Mouse (Mus musculus) common myeloid progenitor, adult 5-6 weeks (primary cell): ENCODE data around the gene Rarres1. TPM values are rescaled to one million over a fixed set of nuclear protein-coding genes. Genes with fewer than 3 reads are reported as not detected.

Experiments used
- ATAC-seq: replicated peaks from 2 replicates; pipeline ENCODE4 v1.8.0; 2016; ENCODE audit warnings: low read depth, mild to moderate bottlenecking, moderate TSS enrichment, inconsistent platforms; ENCODE audit not compliant: poor library complexity, severe bottlenecking
- total RNA-seq: library from RNA; stranded (forward); fragments of 200-1000, 187-1606 nt; gene quantifications from 2 replicates; pipeline ENCODE4 v1.2.3, GENCODE M21; 2017

Rarres1 gene
- total RNA-seq = not detected in 2 replicates

GRCm38 (mm10) chr3:67515274-67515801 lies at the start of gene Rarres1:
Gene Rarres1 (minus strand): TSS chr3:67515523.
- peak; percentile 66 for ATAC-seq

- ATAC-seq = peak; percentile 52; the same call in 1 of the 2 replicates
Observed at GRCm38 (mm10) chr3:67564731-67565357, 49.5 kb upstream of the Rarres1 start.

- ATAC-seq = no peak
Observed at GRCm38 (mm10) chr3:67557718-67558354, 42.5 kb upstream of the Rarres1 start.

- ATAC-seq = peak; percentile 97
Observed at GRCm38 (mm10) chr3:67557200-67557651, 41.9 kb upstream of the Rarres1 start.

GRCm38 (mm10) chr3:67555211-67555610 lies 39.9 kb upstream of the Rarres1 start:
- ATAC-seq = no peak

- ATAC-seq = no peak
Observed at GRCm38 (mm10) chr3:67553927-67554448, 38.7 kb upstream of the Rarres1 start.

GRCm38 (mm10) chr3:67553281-67553680 lies 38.0 kb upstream of the Rarres1 start:
- no peak for ATAC-seq

- no peak for ATAC-seq
Observed at GRCm38 (mm10) chr3:67551193-67551592, 35.9 kb upstream of the Rarres1 start.

- ATAC-seq = no peak
Observed at GRCm38 (mm10) chr3:67543630-67544029, 28.3 kb upstream of the Rarres1 start.

- no peak for ATAC-seq
Observed at GRCm38 (mm10) chr3:67524768-67525167, 9.4 kb upstream of the Rarres1 start.

GRCm38 (mm10) chr3:67522709-67523108 lies 7.4 kb upstream of the Rarres1 start:
- ATAC-seq = no peak

GRCm38 (mm10) chr3:67520568-67521143 lies 5.3 kb upstream of the Rarres1 start:
- ATAC-seq = no peak

GRCm38 (mm10) chr3:67514801-67515273 lies 486 bp downstream of the Rarres1 start:
- no peak for ATAC-seq

- peak; percentile 88 for ATAC-seq
Observed at GRCm38 (mm10) chr3:67512807-67513206, 2.5 kb downstream of the Rarres1 start.

GRCm38 (mm10) chr3:67508216-67508892 lies 7.0 kb downstream of the Rarres1 start:
- ATAC-seq = no peak

- ATAC-seq = no peak
Observed at GRCm38 (mm10) chr3:67505286-67505685, 10.0 kb downstream of the Rarres1 start.

- ATAC-seq = no peak
Observed at GRCm38 (mm10) chr3:67503878-67504277, 11.4 kb downstream of the Rarres1 start.

- no peak for ATAC-seq
Observed at GRCm38 (mm10) chr3:67499406-67499791, 15.9 kb downstream of the Rarres1 start.

- ATAC-seq = no peak
Observed at GRCm38 (mm10) chr3:67498773-67499405, 16.4 kb downstream of the Rarres1 start.

- ATAC-seq = no peak
Observed at GRCm38 (mm10) chr3:67497998-67498397, 17.3 kb downstream of the Rarres1 start.
